Mouse (Mus musculus): ENCODE data around the gene Sri.

DNA sequence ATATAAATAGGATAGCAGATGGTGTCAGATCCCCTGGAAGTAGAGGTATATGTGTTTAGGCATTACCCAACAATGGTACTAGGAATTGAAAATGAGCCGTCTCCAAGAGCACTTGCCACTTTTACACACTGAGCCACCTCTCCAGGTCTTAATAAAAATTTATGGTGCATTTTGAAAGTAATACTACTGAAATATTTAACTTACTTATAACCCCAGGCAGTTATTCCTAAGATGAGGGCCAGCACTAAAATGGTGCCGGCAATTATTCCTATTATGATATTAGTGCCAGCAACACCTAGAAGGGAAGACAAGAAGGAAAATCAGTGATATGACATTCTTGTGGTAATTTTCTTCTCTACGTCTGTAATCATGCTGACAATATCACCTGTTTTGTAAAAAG is 65.8 kb downstream of the Sri start:
- TF ChIP-seq JUND (conservative IDR thresholded peaks at IDR 0.05; ENCODE audit: low read depth, low read length), result no peak
- TF ChIP-seq POLR2AphosphoS2 (IDR thresholded peaks at IDR 0.05; ENCODE audit: low read depth, low read length), result no peak
- TF ChIP-seq KAT2A (IDR thresholded peaks at IDR 0.05; ENCODE audit: insufficient replicate concordance, low read length), result no peak
